Mouse (Mus musculus) lung, postnatal 0 days (tissue): ENCODE measurements around the gene Fam222b. TPM values are rescaled to one million over a fixed set of nuclear protein-coding genes. Genes with fewer than 3 reads are reported as not detected.

Experiments
- ATAC-seq: fragments of 200-750 bp; cut with Nextera tagmentation; 2 replicates; pipeline ENCODE4 v1.8.0; 2017; ENCODE audit warnings: moderate library complexity
- DNase-seq: peaks from one replicate; pipeline ENCODE4 v3.0.0-alpha.2; 2016; ENCODE audit warnings: low spot score
- H3K27ac ChIP-seq: fragments of 300-500 bp; sonication (generic); 2 replicates; pipeline ENCODE4 v1.5.1; 2014; ENCODE audit warnings: antibody characterized with exemption, mild to moderate bottlenecking, low read length, mixed read lengths
- H3K27me3 ChIP-seq: fragments of 300-500 bp; sonication (generic); replicated peaks from 2 replicates; pipeline ENCODE4 v1.6.1; 2014; ENCODE audit warnings: low read length, mixed read lengths; ENCODE audit not compliant: insufficient read depth
- H3K36me3 ChIP-seq: fragments of 300-500 bp; sonication (generic); 2 replicates; pipeline ENCODE4 v1.6.1; 2014; ENCODE audit warnings: low read length, mixed read lengths; ENCODE audit not compliant: insufficient read depth
- H3K4me1 ChIP-seq: fragments of 300-500 bp; sonication (generic); 2 replicates; pipeline ENCODE4 v1.6.1; 2014; ENCODE audit warnings: antibody characterized with exemption, low read depth, low read length, mixed read lengths; ENCODE audit not compliant: insufficient read depth
- H3K4me2 ChIP-seq: fragments of 300-500 bp; sonication (generic); replicated peaks from 2 replicates; pipeline ENCODE4 v1.6.1; 2014; ENCODE audit warnings: low read depth, mild to moderate bottlenecking, low read length, moderate library complexity, mixed read lengths
- H3K4me3 ChIP-seq: fragments of 300-500 bp; sonication (generic); 2 replicates; pipeline ENCODE4 v1.5.1; 2014; ENCODE audit warnings: low read depth, low read length
- H3K9ac ChIP-seq: fragments of 300-500 bp; sonication (generic); replicated peaks from 2 replicates; pipeline ENCODE4 v1.6.1; 2014; ENCODE audit warnings: low read depth, mild to moderate bottlenecking
- H3K9me3 ChIP-seq: fragments of 300-500 bp; sonication (generic); 2 replicates; pipeline ENCODE4 v1.6.1; 2016; ENCODE audit warnings: low read length, mixed read lengths
- CTCF ChIP-seq: IDR thresholded peaks from 2 replicates; pipeline ENCODE4 v1.5.1; 2016; ENCODE audit warnings: antibody characterized with exemption, mild to moderate bottlenecking
- EP300 ChIP-seq: IDR thresholded peaks from 2 replicates; pipeline ENCODE4 v1.6.1; 2016; ENCODE audit warnings: antibody characterized with exemption, mild to moderate bottlenecking, control low read depth
- WGBS: fragments of 180-500 bp; shearing (Covaris S2); extraction: QIAGEN DNeasy Blood & Tissue Kit; methylation state at CpG from one replicate; pipeline ENCODE4 v1.1.7; 2014; 5-methylcytosine and 5-hydroxymethylcytosine counted together
- polyA plus RNA-seq: library from polyadenylated mRNA; unstranded; fragments of >200 nt; fragmentation: Nextera tagmentation; extraction: Ambion mirVana; gene quantifications from 2 replicates; pipeline ENCODE4 v1.2.1, GENCODE M21; 2015

Gene Fam222b
- polyA plus RNA-seq, 1 experiment from 2014 or later: 10.0 TPM

GRCm38 (mm10) chr11:78188331-78189233 lies 94.1 kb downstream of the Fam222b start, which contains the start of gene Rab34:
Gene Rab34 (plus strand): TSS chr11:78188430.
- H3K9me3 ChIP-seq: no peaks in the 10 kb centered on the region
- peak within 1 kb of the TSS; percentile 87 for H3K4me2 ChIP-seq
- H3K27me3 ChIP-seq: no peaks in the 10 kb centered on the region
- peak; percentile 83 for ATAC-seq
- peak within 1 kb of the TSS; percentile 71 for H3K4me3 ChIP-seq
- peaks cover 9% of the 10 kb centered on the region; the same call in 1 of the 2 replicates for H3K4me1 ChIP-seq
- WGBS: under 1% methylated on average over 47 of the region's 80 CpGs
- TF ChIP-seq CTCF (no peak), EP300 (no peak)
- H3K27ac ChIP-seq: peak within 1 kb of the TSS; percentile 95
- peak within 1 kb of the TSS; percentile 77 for H3K9ac ChIP-seq
- H3K36me3 ChIP-seq: no peaks in the 10 kb centered on the region
- DNase-seq: peak; percentile 93

- H3K36me3 ChIP-seq: no peaks in the 10 kb centered on the region
- DNase-seq: peak; percentile 87
- peak overlapping the region; percentile 87 for H3K4me2 ChIP-seq
- H3K9ac ChIP-seq: peak overlapping the region; percentile 77
- H3K4me3 ChIP-seq: peak overlapping the region; percentile 71
- peak overlapping the region; percentile 95 for H3K27ac ChIP-seq
- peak; percentile 76 for ATAC-seq
- H3K9me3 ChIP-seq: no peaks in the 10 kb centered on the region
- TF ChIP-seq EP300 (no peak), CTCF (no peak)
- H3K4me1 ChIP-seq: peaks cover 9% of the 10 kb centered on the region; the same call in 1 of the 2 replicates
- H3K27me3 ChIP-seq: no peaks in the 10 kb centered on the region
- WGBS: 1% methylated on average over 31 of the region's 42 CpGs
Observed at GRCm38 (mm10) chr11:78189234-78190040, 95.0 kb downstream of the Fam222b start.

- no peak for TF ChIP-seq EP300
- TF ChIP-seq CTCF: no peak
- H3K4me2 ChIP-seq: peak overlapping the region; percentile 87
- no peak overlapping the region for H3K9ac ChIP-seq
- H3K27ac ChIP-seq: no peak overlapping the region
- DNase-seq (no peak), ATAC-seq (no peak)
- 39% methylated on average over 6 of the region's 6 CpGs for WGBS
- H3K4me1 ChIP-seq: peaks cover 9% of the 10 kb centered on the region; the same call in 1 of the 2 replicates
- no peaks in the 10 kb centered on the region for H3K27me3 ChIP-seq
- no peaks in the 10 kb centered on the region for H3K36me3 ChIP-seq
- H3K9me3 ChIP-seq: no peaks in the 10 kb centered on the region
- no peak overlapping the region for H3K4me3 ChIP-seq
Observed at GRCm38 (mm10) chr11:78190041-78190440, 95.6 kb downstream of the Fam222b start.

GRCm38 (mm10) chr11:78193113-78193512 lies 98.7 kb downstream of the Fam222b start, which contains the start of gene Proca1:
Gene Proca1 (plus strand): TSS chr11:78193392.
- peaks cover 9% of the 10 kb centered on the region; the same call in 1 of the 2 replicates for H3K4me1 ChIP-seq
- no peaks in the 10 kb centered on the region for H3K9me3 ChIP-seq
- H3K9ac ChIP-seq: no peak within 1 kb of the TSS
- no peaks in the 10 kb centered on the region for H3K27me3 ChIP-seq
- no peak within 1 kb of the TSS for H3K27ac ChIP-seq
- ATAC-seq (no peak), DNase-seq (peak; percentile 51)
- TF ChIP-seq CTCF: no peak
- TF ChIP-seq EP300: no peak
- no peaks in the 10 kb centered on the region for H3K36me3 ChIP-seq
- H3K4me2 ChIP-seq: peak within 1 kb of the TSS; percentile 64
- 38% methylated on average over 1 of the region's 1 CpGs for WGBS
- no peak within 1 kb of the TSS for H3K4me3 ChIP-seq

- no peaks in the 10 kb centered on the region for H3K9me3 ChIP-seq
- no peak overlapping the region; the same call in 1 of the 2 replicates for H3K9ac ChIP-seq
- H3K4me1 ChIP-seq: peaks cover 8% of the 10 kb centered on the region; the same call in 1 of the 2 replicates
- peak; percentile 89 for DNase-seq
- WGBS: 1% methylated on average over 30 of the region's 30 CpGs
- H3K4me3 ChIP-seq: peak overlapping the region; percentile 59
- TF ChIP-seq CTCF: no peak
- no peak for TF ChIP-seq EP300
- no peaks in the 10 kb centered on the region for H3K27me3 ChIP-seq
- H3K27ac ChIP-seq: peak overlapping the region; percentile 47
- H3K36me3 ChIP-seq: no peaks in the 10 kb centered on the region
- ATAC-seq: peak; percentile 87
- peak overlapping the region; percentile 64 for H3K4me2 ChIP-seq
Observed at GRCm38 (mm10) chr11:78194411-78195100, 100.1 kb downstream of the Fam222b start.
